Mouse (Mus musculus) limb, embryonic 12.5 days (tissue): ENCODE measurements around the gene Tma16. TPM values are rescaled to one million over a fixed set of nuclear protein-coding genes. Genes with fewer than 3 reads are reported as not detected.

Experiments used
- ATAC-seq: fragments of 200-750 bp; cut with Nextera tagmentation; 2 replicates; pipeline ENCODE4 v1.8.0; 2017; ENCODE audit warnings: low read depth, moderate TSS enrichment; ENCODE audit not compliant: insufficient number of reproducible peaks, insufficient read depth, low FRiP score, low TSS enrichment
- H3K27ac ChIP-seq: fragments of 300-500 bp; sonication (generic); 2 replicates; pipeline ENCODE4 v1.5.1; 2016; ENCODE audit warnings: mild to moderate bottlenecking, moderate library complexity
- H3K27me3 ChIP-seq: fragments of 300-500 bp; sonication (generic); 2 replicates; pipeline ENCODE4 v1.6.1; 2016; ENCODE audit warnings: mild to moderate bottlenecking, moderate library complexity
- H3K36me3 ChIP-seq: fragments of 300-500 bp; sonication (generic); 2 replicates; pipeline ENCODE4 v1.6.1; 2016; ENCODE audit warnings: mild to moderate bottlenecking, moderate library complexity
- H3K4me1 ChIP-seq: fragments of 300-500 bp; sonication (generic); replicated peaks from 2 replicates; pipeline ENCODE4 v1.6.1; 2016
- H3K4me2 ChIP-seq: fragments of 300-500 bp; sonication (generic); 2 replicates; pipeline ENCODE4 v1.6.1; 2016; ENCODE audit warnings: mild to moderate bottlenecking, moderate library complexity
- H3K4me3 ChIP-seq: fragments of 300-500 bp; sonication (generic); replicated peaks from 2 replicates; pipeline ENCODE4 v1.5.1; 2016; ENCODE audit warnings: mild to moderate bottlenecking
- H3K9ac ChIP-seq: fragments of 300-500 bp; sonication (generic); replicated peaks from 2 replicates; pipeline ENCODE4 v1.6.1; 2016; ENCODE audit warnings: mild to moderate bottlenecking, moderate library complexity
- H3K9me3 ChIP-seq: fragments of 300-500 bp; sonication (generic); 2 replicates; pipeline ENCODE4 v1.6.1; 2016; ENCODE audit warnings: mild to moderate bottlenecking, moderate library complexity
- WGBS: fragments of 180-500 bp; shearing (Covaris S2); methylation state at CpG from one replicate; pipeline ENCODE4 v1.1.7; 2016; 5-methylcytosine and 5-hydroxymethylcytosine counted together
- polyA plus RNA-seq: library from polyadenylated mRNA; unstranded; fragments of >200 nt; fragmentation: Nextera tagmentation; extraction: Ambion mirVana; gene quantifications from 2 replicates; pipeline ENCODE4 v1.2.1, GENCODE M21; 2016

Tma16 gene
- 17.6 and 18.9 TPM in 2 replicates for polyA plus RNA-seq

DNA sequence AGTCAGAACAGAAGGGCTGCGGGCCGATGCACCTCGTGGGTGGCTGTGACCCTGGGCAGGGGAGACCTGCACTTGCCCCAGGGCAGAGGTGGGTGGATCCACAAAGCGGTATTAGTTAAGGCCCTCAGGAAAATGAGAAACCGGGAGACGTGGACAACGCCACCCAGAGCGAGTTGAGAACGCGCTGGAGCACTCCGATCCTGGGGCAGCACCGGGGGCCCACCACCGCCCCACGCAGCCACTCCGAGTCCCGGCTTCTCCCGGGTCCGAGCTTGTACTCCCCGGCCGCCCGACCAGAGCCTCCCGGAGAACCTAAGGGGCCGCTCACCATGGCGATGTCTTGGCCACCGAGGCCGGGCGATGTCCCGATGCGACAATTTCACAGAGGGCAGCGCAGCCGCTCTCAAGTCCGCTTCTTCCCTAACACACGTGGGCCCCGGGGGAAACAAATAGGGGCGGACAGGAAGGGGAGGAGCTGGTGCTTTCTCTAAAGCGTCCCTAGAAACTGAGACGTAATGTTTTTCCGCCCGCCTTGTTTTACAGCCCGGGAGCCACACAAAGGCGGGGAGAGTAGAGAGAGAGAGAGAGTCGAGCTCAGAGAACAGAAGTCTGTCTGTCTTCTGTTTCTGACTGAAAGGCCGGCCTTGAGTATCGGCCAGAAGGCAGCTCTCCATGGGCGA, at the start of gene Tma16:
Gene Tma16, minus strand, starts transcription at position 447 of the 680 bp plus-strand sequence.
- WGBS = under 1% methylated on average over 45 of the region's 45 CpGs
- peaks cover 5% of the 10 kb centered on the region; the same call in 1 of the 2 replicates for H3K4me1 ChIP-seq
- H3K27ac ChIP-seq = peak within 1 kb of the TSS; percentile 75; the same call in 1 of the 2 replicates
- peak; percentile 90 for ATAC-seq
- peak within 1 kb of the TSS; percentile 81 for H3K9ac ChIP-seq
- no peaks in the 10 kb centered on the region for H3K9me3 ChIP-seq
- H3K4me2 ChIP-seq = peak within 1 kb of the TSS; percentile 65
- no peaks in the 10 kb centered on the region for H3K27me3 ChIP-seq
- peak within 1 kb of the TSS; percentile 90 for H3K4me3 ChIP-seq
- peaks cover 25% of the 10 kb centered on the region for H3K36me3 ChIP-seq

DNA sequence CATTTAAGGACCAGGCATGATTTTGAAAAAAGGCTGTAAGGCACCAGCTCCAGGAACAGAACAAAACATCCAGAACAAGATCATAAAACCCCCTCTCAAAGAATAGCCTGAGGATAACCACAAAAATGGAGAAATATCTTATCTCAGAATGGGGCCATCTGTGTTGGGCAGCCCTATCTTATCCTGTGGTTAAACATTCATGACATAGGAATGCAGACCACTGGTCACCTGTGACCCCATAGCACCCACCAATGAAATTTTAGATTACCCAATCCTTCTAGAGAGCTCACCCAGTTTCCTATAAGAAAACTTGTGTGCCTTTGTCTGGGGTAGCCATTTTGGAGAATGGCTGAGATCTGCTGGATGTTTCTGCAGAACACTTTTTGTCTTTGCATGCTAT, 34.2 kb upstream of the Tma16 start:
- no peak overlapping the region for H3K27ac ChIP-seq
- no peak overlapping the region for H3K4me2 ChIP-seq
- no peaks in the 10 kb centered on the region for H3K9me3 ChIP-seq
- no peak overlapping the region for H3K9ac ChIP-seq
- no peak overlapping the region for H3K4me3 ChIP-seq
- H3K27me3 ChIP-seq = no peaks in the 10 kb centered on the region
- no peak for ATAC-seq
- H3K36me3 ChIP-seq = no peaks in the 10 kb centered on the region
- no peaks in the 10 kb centered on the region for H3K4me1 ChIP-seq

DNA sequence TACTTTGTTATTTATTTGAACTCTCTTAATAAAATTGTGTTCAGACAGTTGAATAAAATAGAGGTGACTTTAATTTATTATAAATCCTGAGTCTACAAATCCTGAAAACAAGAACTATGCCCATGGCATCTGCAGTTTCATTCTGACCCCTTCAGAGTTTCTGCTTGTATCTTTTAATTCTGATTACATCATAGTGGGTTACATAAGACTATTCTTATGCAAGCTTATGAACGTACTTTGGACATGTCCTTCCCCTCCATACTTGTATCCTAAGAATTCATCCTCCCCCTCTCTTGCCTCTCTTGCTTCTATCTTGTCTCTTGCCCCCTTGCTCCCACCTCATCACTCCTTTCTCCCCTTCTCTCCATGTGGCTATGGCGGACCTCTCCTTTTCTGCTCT, 32.8 kb upstream of the Tma16 start:
- H3K4me2 ChIP-seq = no peak overlapping the region
- no peaks in the 10 kb centered on the region for H3K36me3 ChIP-seq
- no peak overlapping the region for H3K27ac ChIP-seq
- no peak for ATAC-seq
- no peak overlapping the region for H3K9ac ChIP-seq
- H3K9me3 ChIP-seq = no peaks in the 10 kb centered on the region
- no peak overlapping the region for H3K4me3 ChIP-seq
- H3K27me3 ChIP-seq = no peaks in the 10 kb centered on the region
- WGBS = 78% methylated on average over 2 of the region's 2 CpGs
- no peaks in the 10 kb centered on the region for H3K4me1 ChIP-seq

DNA sequence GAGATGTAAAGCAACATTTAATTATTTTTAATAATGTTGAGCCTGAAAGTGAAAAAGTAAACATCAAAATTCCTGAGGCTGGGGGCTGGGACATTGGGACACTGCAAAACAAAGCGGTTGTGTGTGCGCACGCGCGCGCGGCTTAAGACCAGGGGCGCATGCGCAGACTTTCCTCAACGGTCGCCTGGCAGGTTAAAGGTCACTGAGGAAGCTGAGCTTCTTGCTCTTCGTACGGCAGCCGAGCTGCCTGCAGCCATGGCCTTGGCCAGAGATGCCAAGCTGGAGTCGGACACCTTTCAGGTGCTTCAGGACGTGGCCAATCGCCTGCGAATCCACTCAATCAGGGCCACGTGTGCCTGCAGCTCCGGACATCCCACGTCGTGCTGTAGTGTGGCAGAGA, 25.2 kb upstream of the Tma16 start, which contains the start of gene Tktl2:
Gene Tktl2, plus strand, starts transcription at position 220 of the 400 bp plus-strand sequence.
- Histone ChIP-seq H3K9me3 (0 out of 2 replicates have a peak, but pooled peaks cover 7% of the 10 kb centered on the region), H3K36me3 (no peaks in the 10 kb centered on the region), H3K4me2 (no peak within 1 kb of the TSS), H3K9ac (no peak within 1 kb of the TSS), H3K4me1 (no peaks in the 10 kb centered on the region), H3K4me3 (no peak within 1 kb of the TSS), H3K27ac (no peak within 1 kb of the TSS), H3K27me3 (no peaks in the 10 kb centered on the region)
- ATAC-seq = no peak
- 95% methylated on average over 22 of the region's 22 CpGs for WGBS

DNA sequence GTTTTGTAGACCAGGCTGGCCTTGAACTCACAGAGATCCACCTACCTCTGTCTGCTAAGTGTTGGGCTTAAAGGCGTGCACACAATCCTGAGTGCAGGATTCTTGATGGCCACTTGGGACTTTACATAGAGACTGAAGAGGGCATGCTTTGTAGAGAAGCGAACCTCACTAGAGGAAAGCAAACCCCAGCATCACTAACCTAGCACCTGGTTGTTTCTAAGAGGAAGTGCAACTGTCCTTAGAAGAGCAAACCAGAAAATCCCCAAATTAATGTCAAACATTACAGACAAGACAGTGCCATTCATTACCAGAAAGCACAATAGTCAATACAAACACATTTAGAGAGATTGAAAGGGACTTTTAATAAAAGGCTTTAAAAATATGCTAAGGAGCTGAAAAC, 17.1 kb upstream of the Tma16 start:
- no peaks in the 10 kb centered on the region for H3K27me3 ChIP-seq
- H3K9me3 ChIP-seq = no peaks in the 10 kb centered on the region

DNA sequence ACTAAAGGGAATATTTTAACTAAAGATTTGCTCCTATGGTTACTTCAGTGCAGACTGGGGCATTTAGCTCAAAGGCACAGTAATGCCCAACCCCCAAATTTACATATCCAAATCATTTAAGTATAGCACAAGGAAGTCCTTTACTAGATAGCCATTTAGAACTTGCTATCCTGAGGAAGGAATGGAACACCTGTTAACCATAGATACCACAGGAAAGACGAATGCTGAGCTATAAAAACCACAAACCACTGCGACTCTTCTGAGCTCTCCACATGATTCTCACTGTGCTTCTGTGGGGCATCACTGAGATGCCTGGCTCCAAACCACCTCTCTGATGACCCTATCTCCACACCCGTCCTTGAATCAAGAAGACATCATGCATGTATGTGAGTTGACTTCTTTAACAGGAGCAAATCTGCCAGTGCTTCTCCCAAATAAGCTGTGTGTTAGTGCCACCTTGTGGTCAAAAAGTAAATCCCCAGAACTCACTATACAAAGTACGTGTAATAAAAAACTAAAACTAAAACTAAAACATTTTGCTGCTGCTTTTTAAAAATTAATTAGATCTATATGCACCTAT, 10.8 kb upstream of the Tma16 start:
- WGBS = 36% methylated on average over 4 of the region's 4 CpGs

More for the DNA sequence above, 17.1 kb upstream of the Tma16 start:
- ATAC-seq = no peak
- Histone ChIP-seq H3K27ac (no peak overlapping the region), H3K36me3 (no peaks in the 10 kb centered on the region), H3K4me1 (no peaks in the 10 kb centered on the region), H3K9ac (no peak overlapping the region), H3K4me3 (no peak overlapping the region), H3K4me2 (no peak overlapping the region)
- 80% methylated on average over 2 of the region's 2 CpGs for WGBS

DNA sequence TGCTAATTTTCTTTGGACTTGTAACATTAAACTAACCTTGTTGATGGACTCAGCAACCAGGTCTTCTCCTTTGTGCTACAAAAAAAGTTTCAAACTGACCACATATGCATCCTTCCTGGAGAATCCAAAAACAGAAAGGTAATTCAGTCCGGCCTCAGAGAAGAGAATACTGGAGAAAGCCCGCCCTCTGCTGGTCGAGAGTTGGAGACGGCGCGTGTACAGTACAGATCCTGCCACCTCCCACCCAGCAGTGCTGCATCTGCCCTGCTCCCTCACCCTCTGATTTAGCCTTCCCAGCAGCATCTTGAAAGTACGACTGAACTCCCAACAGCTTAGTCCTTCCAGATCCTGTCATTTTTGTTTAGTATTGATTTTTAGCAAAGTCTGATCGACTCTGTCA, 9.4 kb upstream of the Tma16 start:
- H3K4me3 ChIP-seq = no peak overlapping the region
- H3K9ac ChIP-seq = no peak overlapping the region
- WGBS = 9% methylated on average over 8 of the region's 8 CpGs
- no peaks in the 10 kb centered on the region for H3K9me3 ChIP-seq
- no peaks in the 10 kb centered on the region for H3K36me3 ChIP-seq
- no peak for ATAC-seq
- H3K27ac ChIP-seq = no peak overlapping the region
- no peak overlapping the region for H3K4me2 ChIP-seq
- no peaks in the 10 kb centered on the region for H3K4me1 ChIP-seq
- peaks cover 5% of the 10 kb centered on the region; the same call in 1 of the 2 replicates for H3K27me3 ChIP-seq

More for the DNA sequence above, 10.8 kb upstream of the Tma16 start:
- H3K9ac ChIP-seq = no peak overlapping the region
- H3K4me2 ChIP-seq = no peak overlapping the region
- no peaks in the 10 kb centered on the region for H3K36me3 ChIP-seq
- no peak for ATAC-seq
- no peaks in the 10 kb centered on the region for H3K4me1 ChIP-seq
- H3K27me3 ChIP-seq = peaks cover 5% of the 10 kb centered on the region; the same call in 1 of the 2 replicates
- H3K9me3 ChIP-seq = no peaks in the 10 kb centered on the region
- H3K4me3 ChIP-seq = no peak overlapping the region
- no peak overlapping the region for H3K27ac ChIP-seq

DNA sequence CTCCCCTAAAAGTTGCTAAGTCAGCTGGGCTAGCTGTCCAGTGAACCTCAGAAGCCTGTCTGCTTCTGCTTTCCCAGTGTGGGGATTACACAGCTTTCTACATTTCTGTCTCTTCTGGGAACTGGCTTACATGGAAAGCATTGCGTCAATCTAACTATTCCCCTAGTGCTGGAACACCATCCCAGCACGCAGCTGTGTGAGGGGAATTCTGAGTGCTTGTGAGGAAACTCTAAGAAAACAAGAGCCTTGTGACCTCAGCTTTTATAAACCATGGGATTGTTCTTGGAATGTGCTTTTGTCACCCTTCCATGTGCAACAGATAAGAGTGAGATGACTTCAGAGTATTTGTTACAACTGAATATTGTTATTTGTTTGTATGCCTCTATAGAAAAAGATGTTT, 8.2 kb upstream of the Tma16 start:
- Histone ChIP-seq H3K9me3 (no peaks in the 10 kb centered on the region), H3K4me2 (no peak overlapping the region), H3K27me3 (peaks cover 5% of the 10 kb centered on the region; the same call in 1 of the 2 replicates), H3K4me1 (no peaks in the 10 kb centered on the region), H3K9ac (no peak overlapping the region), H3K36me3 (no peaks in the 10 kb centered on the region), H3K4me3 (no peak overlapping the region), H3K27ac (no peak overlapping the region)
- 79% methylated on average over 2 of the region's 2 CpGs for WGBS
- ATAC-seq = no peak

DNA sequence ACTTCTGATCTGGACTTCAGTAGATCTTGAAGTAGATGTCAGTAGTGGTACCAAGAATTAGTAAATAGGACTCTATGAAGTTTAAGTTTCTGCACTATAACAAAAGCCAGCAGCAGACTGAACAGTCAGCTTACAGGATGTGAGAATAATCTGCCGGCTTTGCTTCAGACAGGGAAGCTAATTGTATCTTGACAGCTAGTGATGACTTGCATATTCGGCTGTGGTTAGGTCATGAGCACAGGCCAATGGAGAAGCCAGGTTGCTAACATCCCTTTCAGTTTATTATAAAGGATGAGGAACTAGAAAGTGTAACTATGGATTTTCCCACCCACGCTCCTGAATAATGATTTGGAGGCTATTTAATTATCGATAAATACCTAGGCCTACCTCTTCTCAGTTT, 4.3 kb upstream of the Tma16 start:
- WGBS = 89% methylated on average over 4 of the region's 4 CpGs
- H3K36me3 ChIP-seq = no peaks in the 10 kb centered on the region
- H3K4me3 ChIP-seq = no peak overlapping the region
- H3K9ac ChIP-seq = no peak overlapping the region
- no peak overlapping the region for H3K4me2 ChIP-seq
- no peaks in the 10 kb centered on the region for H3K4me1 ChIP-seq
- no peak for ATAC-seq
- H3K27me3 ChIP-seq = no peaks in the 10 kb centered on the region
- no peak overlapping the region for H3K27ac ChIP-seq
- no peaks in the 10 kb centered on the region for H3K9me3 ChIP-seq

DNA sequence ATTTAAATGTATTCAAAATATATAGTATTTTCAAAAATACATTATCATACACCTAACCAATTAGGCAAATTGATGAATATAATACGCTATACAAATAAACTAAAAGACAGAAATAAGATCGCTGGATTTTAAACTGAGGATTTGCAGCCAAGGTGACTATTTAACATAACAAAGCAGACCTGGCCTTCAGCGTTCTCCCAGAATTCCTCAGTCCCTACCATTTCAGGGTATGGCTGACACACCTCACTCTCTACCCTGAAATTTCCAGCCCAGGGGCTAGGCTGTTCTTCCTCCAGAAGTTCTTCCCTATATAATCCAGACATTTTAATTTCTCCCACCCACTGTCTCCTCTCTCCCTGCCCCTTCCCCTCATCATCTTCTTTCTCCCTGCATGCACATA, 2.2 kb upstream of the Tma16 start:
- no peak for ATAC-seq
- no peak overlapping the region for H3K4me3 ChIP-seq
- WGBS = 47% methylated on average over 3 of the region's 3 CpGs
- peaks cover 5% of the 10 kb centered on the region; the same call in 1 of the 2 replicates for H3K36me3 ChIP-seq
- no peak overlapping the region for H3K27ac ChIP-seq
- peaks cover 5% of the 10 kb centered on the region; the same call in 1 of the 2 replicates for H3K4me1 ChIP-seq
- no peak overlapping the region for H3K4me2 ChIP-seq
- no peak overlapping the region for H3K9ac ChIP-seq
- no peaks in the 10 kb centered on the region for H3K9me3 ChIP-seq
- H3K27me3 ChIP-seq = no peaks in the 10 kb centered on the region

DNA sequence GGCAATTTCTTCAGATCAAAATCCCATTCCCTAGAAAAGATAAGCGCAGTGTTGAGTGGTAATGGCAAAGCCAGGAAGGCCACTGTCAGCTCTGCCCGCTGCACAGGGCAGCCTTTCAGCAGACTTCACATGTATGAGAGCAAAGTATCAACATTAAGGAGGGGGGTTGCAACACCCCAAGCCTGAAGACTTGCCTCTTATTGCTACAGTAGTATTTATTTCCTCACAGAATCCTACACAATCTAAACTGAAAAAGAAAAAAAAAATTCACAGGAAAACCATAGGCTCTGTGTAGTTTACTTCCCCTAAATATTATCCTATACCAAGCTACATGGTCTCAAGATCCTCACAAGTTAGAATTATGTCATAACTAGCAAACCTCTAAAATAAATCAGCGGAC, 9.4 kb downstream of the Tma16 start:
- Histone ChIP-seq H3K4me2 (no peak overlapping the region), H3K9me3 (no peaks in the 10 kb centered on the region), H3K27ac (no peak overlapping the region), H3K4me3 (no peak overlapping the region), H3K4me1 (no peaks in the 10 kb centered on the region), H3K9ac (no peak overlapping the region), H3K27me3 (no peaks in the 10 kb centered on the region), H3K36me3 (peaks cover 64% of the 10 kb centered on the region)
- 98% methylated on average over 3 of the region's 3 CpGs for WGBS
- no peak for ATAC-seq
